Mouse (Mus musculus) kidney, postnatal 0 days (tissue): ENCODE measurements around the gene Exoc2. TPM values are rescaled to one million over a fixed set of nuclear protein-coding genes. Genes with fewer than 3 reads are reported as not detected.

ENCODE experiments used
- ATAC-seq: fragments of 200-750 bp; cut with Nextera tagmentation; replicated peaks from 2 replicates; pipeline ENCODE4 v1.8.0; 2017; ENCODE audit warnings: low read depth, moderate number of reproducible peaks, moderate TSS enrichment, moderate library complexity; ENCODE audit not compliant: low FRiP score
- DNase-seq: peaks from one replicate; pipeline ENCODE4 v3.0.0-alpha.2; 2016; ENCODE audit warnings: low spot score
- H3K27ac ChIP-seq: fragments of 300-500 bp; sonication (generic); 2 replicates; pipeline ENCODE4 v1.5.1; 2014; ENCODE audit warnings: mild to moderate bottlenecking
- H3K27me3 ChIP-seq: fragments of 300-500 bp; sonication (generic); 2 replicates; pipeline ENCODE4 v1.6.1; 2014; ENCODE audit warnings: low read length, mixed read lengths; ENCODE audit not compliant: insufficient read depth
- H3K36me3 ChIP-seq: fragments of 300-500 bp; sonication (generic); 2 replicates; pipeline ENCODE4 v1.6.1; 2014; ENCODE audit warnings: low read length, mixed read lengths; ENCODE audit not compliant: insufficient read depth
- H3K4me1 ChIP-seq: fragments of 300-500 bp; sonication (generic); replicated peaks from 2 replicates; pipeline ENCODE4 v1.6.1; 2014; ENCODE audit warnings: antibody characterized with exemption, low read length, mixed read lengths; ENCODE audit not compliant: insufficient read depth
- H3K4me2 ChIP-seq: fragments of 300-500 bp; sonication (generic); 2 replicates; pipeline ENCODE4 v1.6.1; 2014; ENCODE audit warnings: mild to moderate bottlenecking, low read length, moderate library complexity, mixed read lengths
- H3K4me3 ChIP-seq: fragments of 300-500 bp; sonication (generic); replicated peaks from 2 replicates; pipeline ENCODE4 v1.5.1; 2014; ENCODE audit warnings: low read depth, low read length
- H3K9ac ChIP-seq: fragments of 300-500 bp; sonication (generic); 2 replicates; pipeline ENCODE4 v1.6.1; 2014; ENCODE audit warnings: low read depth, low read length
- H3K9me3 ChIP-seq: fragments of 300-500 bp; sonication (generic); replicated peaks from 2 replicates; pipeline ENCODE4 v1.6.1; 2016; ENCODE audit warnings: low read length, inconsistent platforms, mixed read lengths
- CTCF ChIP-seq: IDR thresholded peaks from 2 replicates; pipeline ENCODE4 v1.5.1; 2016; ENCODE audit warnings: antibody characterized with exemption, low read depth, mild to moderate bottlenecking, moderate library complexity
- WGBS: fragments of 180-500 bp; shearing (Covaris S2); extraction: QIAGEN DNeasy Blood & Tissue Kit; methylation state at CpG from one replicate; pipeline ENCODE4 v1.1.7; 2014; 5-methylcytosine and 5-hydroxymethylcytosine counted together
- polyA plus RNA-seq: library from polyadenylated mRNA; unstranded; fragments of >200 nt; fragmentation: Nextera tagmentation; extraction: Ambion mirVana; gene quantifications from 2 replicates; pipeline ENCODE4 v1.2.1, GENCODE M21; 2015

The Exoc2 gene
- polyA plus RNA-seq, 1 experiment from 2014 or later = 22.1 TPM

- no peak overlapping the region for H3K4me2 ChIP-seq
- no peak overlapping the region for H3K4me3 ChIP-seq
- ATAC-seq (no peak), DNase-seq (no peak)
- H3K9ac ChIP-seq = no peak overlapping the region
- no peaks in the 10 kb centered on the region for H3K27me3 ChIP-seq
- H3K36me3 ChIP-seq = no peaks in the 10 kb centered on the region
- no peak for TF ChIP-seq CTCF
- no peak overlapping the region for H3K27ac ChIP-seq
- WGBS = 75% methylated on average over 5 of the region's 5 CpGs
- H3K4me1 ChIP-seq = no peaks in the 10 kb centered on the region
- no peaks in the 10 kb centered on the region for H3K9me3 ChIP-seq
These were observed 82.7 kb downstream of the Exoc2 start for GRCm38 (mm10) chr13:30891223-30891622.

GRCm38 (mm10) chr13:30888480-30888879 lies 85.4 kb downstream of the Exoc2 start:
- Histone ChIP-seq H3K4me2 (no peak overlapping the region), H3K36me3 (no peaks in the 10 kb centered on the region), H3K27ac (no peak overlapping the region), H3K9me3 (no peaks in the 10 kb centered on the region), H3K4me3 (no peak overlapping the region), H3K27me3 (no peaks in the 10 kb centered on the region), H3K4me1 (no peaks in the 10 kb centered on the region), H3K9ac (no peak overlapping the region)
- no peak for ATAC-seq
- WGBS = 10% methylated on average over 3 of the region's 3 CpGs
- peak; percentile 90 for TF ChIP-seq CTCF
- peak; percentile 89 for DNase-seq

GRCm38 (mm10) chr13:30880310-30880709 lies 93.6 kb downstream of the Exoc2 start:
- TF ChIP-seq CTCF = no peak
- no peak for ATAC-seq

GRCm38 (mm10) chr13:30879871-30880270 lies 94.0 kb downstream of the Exoc2 start:
- no peaks in the 10 kb centered on the region for H3K4me1 ChIP-seq
- no peaks in the 10 kb centered on the region for H3K9me3 ChIP-seq
- 96% methylated on average over 1 of the region's 1 CpGs for WGBS
- H3K27me3 ChIP-seq = no peaks in the 10 kb centered on the region
- DNase-seq (no peak), ATAC-seq (no peak)
- no peak overlapping the region for H3K4me2 ChIP-seq
- H3K36me3 ChIP-seq = no peaks in the 10 kb centered on the region
- no peak overlapping the region for H3K27ac ChIP-seq
- no peak overlapping the region for H3K4me3 ChIP-seq
- TF ChIP-seq CTCF = no peak
- H3K9ac ChIP-seq = no peak overlapping the region

More at GRCm38 (mm10) chr13:30880310-30880709, 93.6 kb downstream of the Exoc2 start:
- H3K27ac ChIP-seq = no peak overlapping the region
- H3K36me3 ChIP-seq = no peaks in the 10 kb centered on the region
- H3K9ac ChIP-seq = no peak overlapping the region
- no peak for DNase-seq
- H3K4me2 ChIP-seq = no peak overlapping the region
- no peaks in the 10 kb centered on the region for H3K27me3 ChIP-seq
- no peak overlapping the region for H3K4me3 ChIP-seq
- 90% methylated on average over 5 of the region's 5 CpGs for WGBS
- no peaks in the 10 kb centered on the region for H3K9me3 ChIP-seq
- no peaks in the 10 kb centered on the region for H3K4me1 ChIP-seq

GRCm38 (mm10) chr13:30875825-30876224 lies 98.1 kb downstream of the Exoc2 start:
- H3K27me3 ChIP-seq = no peaks in the 10 kb centered on the region
- TF ChIP-seq CTCF = no peak
- H3K4me2 ChIP-seq = no peak overlapping the region
- no peaks in the 10 kb centered on the region for H3K4me1 ChIP-seq
- 96% methylated on average over 3 of the region's 3 CpGs for WGBS
- H3K9me3 ChIP-seq = no peaks in the 10 kb centered on the region
- DNase-seq (no peak), ATAC-seq (no peak)
- no peak overlapping the region for H3K4me3 ChIP-seq
- H3K27ac ChIP-seq = no peak overlapping the region
- no peak overlapping the region for H3K9ac ChIP-seq
- peaks cover 9% of the 10 kb centered on the region; the same call in 1 of the 2 replicates for H3K36me3 ChIP-seq

- Histone ChIP-seq H3K9me3 (no peaks in the 10 kb centered on the region), H3K4me1 (no peaks in the 10 kb centered on the region), H3K9ac (no peak overlapping the region), H3K4me2 (no peak overlapping the region), H3K4me3 (no peak overlapping the region), H3K27me3 (no peaks in the 10 kb centered on the region), H3K36me3 (peaks cover 9% of the 10 kb centered on the region; the same call in 1 of the 2 replicates), H3K27ac (no peak overlapping the region)
- no peak for ATAC-seq
- no peak for TF ChIP-seq CTCF
- DNase-seq = no peak
- 86% methylated on average over 1 of the region's 1 CpGs for WGBS
These were observed 100.4 kb downstream of the Exoc2 start for GRCm38 (mm10) chr13:30873472-30873871.

DNA sequence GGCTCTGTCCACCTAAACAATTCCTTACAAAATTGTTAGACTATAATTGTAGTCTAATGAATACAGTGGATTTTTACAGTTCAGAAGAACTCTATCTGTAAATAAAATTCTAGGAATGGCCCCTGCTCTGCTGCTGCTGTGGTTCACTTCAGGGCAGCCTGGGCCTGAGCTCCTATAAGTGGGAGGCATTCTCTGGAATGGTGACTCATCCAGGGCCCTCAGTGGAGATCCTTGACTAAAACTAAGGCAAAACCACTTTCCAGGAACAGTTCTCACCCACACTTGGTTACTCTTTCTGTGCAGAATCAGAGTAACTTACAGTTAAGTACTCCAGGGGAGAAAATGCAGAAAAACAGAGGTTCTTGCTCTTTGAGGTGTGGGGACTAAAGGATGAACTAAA lies 108.4 kb downstream of the Exoc2 start:
- H3K9ac ChIP-seq = no peak overlapping the region
- H3K36me3 ChIP-seq = peaks cover 14% of the 10 kb centered on the region; the same call in 1 of the 2 replicates
- no peaks in the 10 kb centered on the region for H3K4me1 ChIP-seq
- H3K27ac ChIP-seq = no peak overlapping the region
- no peak for ATAC-seq
- DNase-seq = no peak
- H3K27me3 ChIP-seq = no peaks in the 10 kb centered on the region
- no peaks in the 10 kb centered on the region for H3K9me3 ChIP-seq
- TF ChIP-seq CTCF = no peak
- no peak overlapping the region for H3K4me2 ChIP-seq
- no peak overlapping the region for H3K4me3 ChIP-seq
